Mouse (Mus musculus) myocyte (in vitro differentiated cells): ENCODE measurements around the gene Syne2.

ENCODE experiments used
- CEBPB ChIP-seq: IDR thresholded peaks from 2 replicates; pipeline ENCODE4 v1.6.1; 2011; ENCODE audit warnings: mild to moderate bottlenecking, moderate library complexity; ENCODE audit not compliant: poor library complexity, insufficient read depth, severe bottlenecking
- MAX ChIP-seq: IDR thresholded peaks from one replicate; pipeline ENCODE4 v1.6.1; 2011; ENCODE audit warnings: low read depth, mild to moderate bottlenecking, control low read depth
- MYOD1 ChIP-seq, 3 experiments: IDR thresholded peaks; one replicate each; pipeline ENCODE4 v1.6.1; 2011; ENCODE audit warnings: control low read depth in 2 of 3, low read depth in 2 of 3, mild to moderate bottlenecking in 2 of 3, moderate library complexity in 1 of 3; ENCODE audit not compliant: insufficient read length in 2 of 3, control insufficient read depth in 1 of 3
- POLR2A ChIP-seq: IDR thresholded peaks from one replicate; pipeline ENCODE4 v1.6.1; 2011; ENCODE audit warnings: low read depth, mild to moderate bottlenecking, control low read depth, moderate library complexity; ENCODE audit not compliant: insufficient read length
- POLR2AphosphoS2 ChIP-seq: IDR thresholded peaks from one replicate; pipeline ENCODE4 v1.6.1; 2011; ENCODE audit warnings: low read depth, control low read depth; ENCODE audit not compliant: insufficient read length
- REST ChIP-seq: IDR thresholded peaks from one replicate; pipeline ENCODE4 v1.6.1; 2011; ENCODE audit warnings: mild to moderate bottlenecking, control low read depth, moderate library complexity; ENCODE audit not compliant: insufficient read depth, insufficient read length
- SRF ChIP-seq: IDR thresholded peaks from one replicate; pipeline ENCODE4 v1.6.1; 2011; ENCODE audit warnings: low read depth; ENCODE audit not compliant: control insufficient read depth, insufficient read length
- TCF12 ChIP-seq: IDR thresholded peaks from one replicate; pipeline ENCODE4 v1.6.1; 2011; ENCODE audit warnings: mild to moderate bottlenecking, control low read depth; ENCODE audit not compliant: poor library complexity, insufficient read depth, severe bottlenecking
- USF1 ChIP-seq: IDR thresholded peaks from one replicate; pipeline ENCODE4 v1.6.1; 2011; ENCODE audit warnings: low read depth, mild to moderate bottlenecking, control low read depth, moderate library complexity

DNA sequence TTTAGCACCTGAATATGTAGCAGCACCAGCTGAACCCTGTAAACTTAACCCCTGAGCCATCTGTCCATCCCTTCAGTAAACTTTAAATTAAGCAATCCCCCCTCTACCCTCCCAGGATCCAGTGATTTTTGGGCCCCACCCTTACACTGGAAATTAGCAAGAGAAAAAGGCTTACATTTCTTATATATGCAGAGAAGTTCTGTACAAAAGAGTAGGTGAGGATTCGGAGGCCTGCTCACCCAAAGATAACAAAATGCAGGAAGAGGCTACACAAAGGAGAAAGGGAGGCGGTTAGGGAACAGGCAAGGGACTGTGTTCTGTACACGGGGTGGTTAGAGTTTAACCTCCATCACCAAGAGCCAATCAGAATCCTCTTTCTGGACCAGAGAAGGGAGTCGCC, 26.4 kb downstream of the Syne2 start:
- no peak for TF ChIP-seq POLR2A
- no peak for TF ChIP-seq REST
- TF ChIP-seq POLR2AphosphoS2, result no peak
- TF ChIP-seq SRF, result no peak
- no peak for TF ChIP-seq USF1
- no peak for TF ChIP-seq MYOD1 (IDR thresholded peaks at IDR 0.05; ENCODE audit: control insufficient read depth in 1 of 3, insufficient read length in 2 of 3, low read depth in 2 of 3)
- TF ChIP-seq TCF12, result no peak
- no peak for TF ChIP-seq MAX
- no peak for TF ChIP-seq CEBPB
